Mouse (Mus musculus) erythroblast, embryonic 14.5 days (primary cell): Measurements from ENCODE around the gene Ago1. TPM values are rescaled to one million over a fixed set of nuclear protein-coding genes. Genes with fewer than 3 reads are reported as not detected.

Experiments used
- H3K27me3 ChIP-seq: 2 replicates; pipeline ENCODE4 v1.6.1; 2012; ENCODE audit warnings: inconsistent platforms; ENCODE audit not compliant: control insufficient read depth
- H3K36me3 ChIP-seq: 2 replicates; pipeline ENCODE4 v1.6.1; 2012; ENCODE audit warnings: mild to moderate bottlenecking, inconsistent platforms; ENCODE audit not compliant: control insufficient read depth
- H3K4me1 ChIP-seq: 2 replicates; pipeline ENCODE4 v1.6.1; 2012; ENCODE audit warnings: inconsistent platforms; ENCODE audit not compliant: control insufficient read depth
- H3K4me3 ChIP-seq: replicated peaks from 2 replicates; pipeline ENCODE3; 2012; ENCODE audit warnings: moderate library complexity, mild to moderate bottlenecking, inconsistent platforms
- H3K9me3 ChIP-seq: 2 replicates; pipeline ENCODE4 v1.6.1; 2012; ENCODE audit warnings: low read length, inconsistent platforms, mixed read lengths; ENCODE audit not compliant: control insufficient read depth
- GATA1 ChIP-seq: IDR thresholded peaks from 2 replicates; pipeline ENCODE4 v1.6.1; 2012; ENCODE audit warnings: low read length, inconsistent platforms, mixed read lengths
- TAL1 ChIP-seq: IDR thresholded peaks from 3 replicates; pipeline ENCODE4 v1.6.1; 2012; ENCODE audit warnings: low read length, inconsistent platforms, mixed read lengths
- polyA plus RNA-seq: library from polyadenylated mRNA; stranded (reverse); fragments of >175 nt; gene quantifications from 2 replicates; pipeline ENCODE4 v1.2.3, GENCODE M21; 2012

Gene Ago1
- polyA plus RNA-seq, 1 experiment = 0.09 TPM

DNA sequence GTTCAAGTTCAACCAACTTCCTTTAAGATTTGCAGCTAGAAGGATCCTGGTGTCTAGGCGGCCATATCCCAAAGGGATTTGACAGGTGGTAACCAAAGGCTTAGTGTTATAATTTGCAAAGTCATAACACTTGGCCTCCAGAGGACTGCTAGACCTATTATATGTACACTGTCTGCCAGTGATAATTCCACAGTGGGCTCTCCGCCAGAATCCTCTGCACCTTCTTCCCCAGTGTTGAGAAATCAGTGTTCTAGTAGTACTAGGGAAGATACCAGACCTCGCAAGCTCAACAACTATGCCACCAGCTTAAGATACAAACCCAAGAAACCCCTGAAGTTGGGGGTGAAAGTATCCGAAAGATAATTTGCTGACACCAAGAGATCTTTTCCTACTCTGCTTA lies 35.2 kb downstream of the Ago1 start:
- Histone ChIP-seq H3K9me3 (no peaks in the 10 kb centered on the region), H3K4me1 (peaks cover 30% of the 10 kb centered on the region), H3K27me3 (no peaks in the 10 kb centered on the region), H3K36me3 (peaks cover 2% of the 10 kb centered on the region; the same call in 1 of the 2 replicates), H3K4me3 (no peak overlapping the region)
- TF ChIP-seq GATA1 (no peak), TAL1 (no peak)

DNA sequence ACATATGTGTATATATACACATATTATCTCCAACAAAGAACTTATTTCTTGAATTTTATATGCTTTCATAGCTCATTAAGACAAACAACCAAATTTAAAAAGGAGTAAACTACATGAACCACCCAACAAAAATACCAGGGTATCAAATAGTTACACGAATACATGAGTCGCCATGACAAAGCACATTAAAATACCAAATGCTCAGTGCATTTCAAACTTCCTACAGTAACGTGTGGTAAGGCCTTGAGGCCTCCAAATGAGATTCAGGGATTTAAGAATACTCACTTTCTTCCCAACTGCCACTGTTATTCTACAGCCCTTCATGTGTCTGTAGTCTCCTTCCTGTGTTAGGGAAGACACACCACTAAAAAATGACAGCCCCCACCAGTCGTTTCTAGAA lies 36.6 kb downstream of the Ago1 start:
- Histone ChIP-seq H3K36me3 (no peaks in the 10 kb centered on the region), H3K27me3 (no peaks in the 10 kb centered on the region), H3K4me1 (peaks cover 35% of the 10 kb centered on the region), H3K4me3 (no peak overlapping the region), H3K9me3 (no peaks in the 10 kb centered on the region)
- no peak for TF ChIP-seq TAL1
- no peak for TF ChIP-seq GATA1

DNA sequence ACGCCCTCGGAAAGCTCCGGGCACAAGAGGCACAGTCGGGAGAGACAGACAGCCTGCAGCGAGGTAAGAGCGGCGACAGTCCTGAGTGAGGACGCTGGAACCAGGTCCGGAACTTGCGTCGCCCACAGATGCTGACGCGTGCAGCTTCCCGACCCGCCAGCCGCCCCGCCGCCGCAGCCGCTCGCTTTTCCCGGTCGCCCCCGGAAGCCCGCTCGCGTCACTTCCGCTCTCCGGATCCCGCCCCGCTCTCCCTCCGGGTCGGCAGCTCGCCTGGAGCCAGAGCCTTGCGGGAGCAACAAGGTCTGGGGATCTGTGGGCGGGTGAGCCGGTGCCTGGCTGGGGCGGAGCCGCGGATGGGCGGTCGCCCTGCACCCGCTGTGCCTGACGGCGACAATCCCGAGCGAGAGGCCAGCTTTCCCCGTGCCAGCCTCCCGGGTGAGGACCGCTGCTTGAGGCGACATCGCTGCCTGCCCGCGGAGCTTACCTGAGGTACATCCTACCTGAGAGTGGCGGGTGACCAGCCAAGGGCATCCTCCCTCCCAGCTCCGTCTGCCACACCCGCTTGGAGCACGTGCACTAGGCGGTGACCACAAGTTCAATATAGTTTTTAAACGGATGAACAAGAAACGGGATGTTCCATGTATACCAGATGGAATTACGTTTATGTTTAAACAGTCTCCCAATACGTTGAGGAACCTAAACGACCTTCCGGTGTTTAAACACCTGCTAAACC lies 38.9 kb downstream of the Ago1 start, which contains the start of gene Ago3:
Ago3 (minus strand) TSS at position 210 of the 733 bp plus-strand sequence.
- no peak for TF ChIP-seq TAL1
- TF ChIP-seq GATA1 = no peak
- no peaks in the 10 kb centered on the region for H3K27me3 ChIP-seq
- H3K36me3 ChIP-seq = no peaks in the 10 kb centered on the region
- peaks cover 35% of the 10 kb centered on the region for H3K4me1 ChIP-seq
- no peaks in the 10 kb centered on the region for H3K9me3 ChIP-seq
- peak within 1 kb of the TSS; percentile 89 for H3K4me3 ChIP-seq

DNA sequence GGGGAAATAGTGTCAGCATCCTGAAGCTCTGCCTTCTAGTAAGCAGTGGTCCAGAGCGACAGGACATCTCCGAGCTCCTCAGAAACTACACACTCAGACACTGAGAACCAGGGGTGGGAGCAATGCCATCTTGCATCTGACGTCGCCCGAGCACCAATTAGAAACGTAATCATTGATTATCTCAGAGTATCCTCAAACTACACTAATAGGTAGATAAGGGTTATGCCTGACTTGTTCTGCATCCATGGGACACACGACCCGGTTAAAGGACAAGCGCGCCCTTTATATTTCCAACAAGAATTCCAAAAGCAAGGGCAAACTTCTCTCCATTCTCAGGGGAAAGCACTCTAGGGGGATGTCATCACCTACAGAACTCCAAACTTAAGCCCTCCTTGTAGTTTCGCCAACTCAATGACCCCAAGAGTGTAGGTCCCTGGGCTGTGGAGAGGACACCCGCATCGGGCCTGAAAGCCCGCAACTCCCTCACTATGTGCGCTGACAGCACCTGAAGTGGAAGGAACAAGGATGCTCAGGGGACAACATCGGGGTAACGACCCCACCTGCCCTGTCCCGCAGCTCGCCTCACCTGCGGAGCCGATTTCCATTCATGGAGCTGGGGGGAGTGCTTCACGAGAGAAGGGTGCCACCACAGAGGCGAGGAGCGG lies 39.6 kb downstream of the Ago1 start:
- Histone ChIP-seq H3K36me3 (no peaks in the 10 kb centered on the region), H3K27me3 (no peaks in the 10 kb centered on the region), H3K9me3 (no peaks in the 10 kb centered on the region), H3K4me3 (peak overlapping the region; percentile 89), H3K4me1 (peaks cover 35% of the 10 kb centered on the region)
- TF ChIP-seq TAL1 = no peak
- no peak for TF ChIP-seq GATA1

DNA sequence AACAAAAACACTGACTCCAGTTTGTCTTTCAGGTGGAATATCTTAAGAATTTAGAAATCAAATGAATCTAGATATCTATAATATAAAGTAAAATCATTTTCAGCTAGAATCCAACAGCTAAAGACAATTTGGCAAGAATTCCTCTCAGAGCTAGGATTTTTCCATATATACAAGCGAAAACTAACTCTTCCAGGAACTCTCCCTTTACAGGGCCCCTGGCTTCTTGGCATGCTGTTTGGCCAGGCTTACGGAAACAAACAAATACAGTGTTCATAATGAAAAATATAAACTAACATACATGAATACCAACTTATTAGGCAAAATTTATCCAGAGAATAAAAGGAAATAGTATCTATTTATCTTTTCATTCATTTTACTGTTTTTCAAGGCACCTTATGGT lies 44.5 kb downstream of the Ago1 start:
- no peak overlapping the region for H3K4me3 ChIP-seq
- no peaks in the 10 kb centered on the region for H3K27me3 ChIP-seq
- peaks cover 12% of the 10 kb centered on the region for H3K4me1 ChIP-seq
- TF ChIP-seq GATA1 (no peak), TAL1 (no peak)
- H3K36me3 ChIP-seq = no peaks in the 10 kb centered on the region
- no peaks in the 10 kb centered on the region for H3K9me3 ChIP-seq

DNA sequence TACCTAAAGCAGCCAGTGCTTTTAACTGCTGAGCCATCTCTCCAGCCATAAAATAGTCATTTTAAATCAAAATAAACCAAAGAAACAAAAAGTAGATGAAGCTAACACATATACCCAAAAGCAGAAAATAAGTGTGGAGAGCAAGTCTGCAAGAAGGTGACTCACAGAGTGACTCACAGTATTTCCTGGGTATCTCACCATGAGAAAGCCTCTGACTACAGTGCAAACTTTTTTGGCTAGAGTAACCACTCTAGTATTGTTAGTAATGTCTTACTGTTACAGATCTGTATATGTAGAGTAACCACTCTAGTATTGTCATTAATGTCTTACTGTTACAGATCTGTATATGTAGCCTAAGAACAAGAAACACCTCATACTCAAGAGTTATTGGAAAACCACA lies 52.7 kb downstream of the Ago1 start:
- Histone ChIP-seq H3K4me1 (no peaks in the 10 kb centered on the region), H3K4me3 (no peak overlapping the region), H3K9me3 (peaks cover 2% of the 10 kb centered on the region; the same call in 1 of the 2 replicates), H3K36me3 (peaks cover 3% of the 10 kb centered on the region), H3K27me3 (no peaks in the 10 kb centered on the region)
- TF ChIP-seq GATA1 (no peak), TAL1 (no peak)

DNA sequence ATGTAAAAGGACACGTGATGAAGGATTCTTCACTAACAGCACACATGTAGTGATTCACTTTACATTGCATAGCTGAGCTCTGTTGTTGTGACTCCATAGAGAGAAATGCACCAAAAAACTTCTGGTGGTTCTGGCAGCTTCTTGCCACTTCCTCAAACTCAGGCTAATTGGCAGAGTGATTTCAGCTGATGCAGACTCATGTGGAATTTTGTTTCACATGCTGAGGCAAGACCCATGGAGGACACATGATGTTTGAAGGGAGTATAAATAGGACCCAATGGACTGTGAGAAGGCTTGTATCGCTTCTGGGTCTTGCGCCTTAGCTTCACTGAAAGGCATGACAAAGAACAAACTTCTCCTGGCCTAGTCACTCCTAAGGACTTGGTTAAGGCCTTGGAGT lies 55.9 kb downstream of the Ago1 start:
- Histone ChIP-seq H3K27me3 (no peaks in the 10 kb centered on the region), H3K4me3 (no peak overlapping the region), H3K4me1 (no peaks in the 10 kb centered on the region), H3K9me3 (no peaks in the 10 kb centered on the region), H3K36me3 (no peaks in the 10 kb centered on the region; the same call in none of the 2 replicates)
- TF ChIP-seq TAL1 = no peak
- no peak for TF ChIP-seq GATA1

Other genes starting within 250 kb of the Ago1 start
- gene Map7d1, start 212.2 kb downstream of the Ago1 start, polyA plus RNA-seq = 2.5 and 2.9 TPM in 2 replicates
- 1.3 and 2.0 TPM in 2 replicates for gene Trappc3, start 206.3 kb downstream of the Ago1 start, polyA plus RNA-seq
- gene Col8a2, start 181.8 kb downstream of the Ago1 start, polyA plus RNA-seq = not detected in 2 replicates
- gene Adprhl2, start 146.9 kb downstream of the Ago1 start, polyA plus RNA-seq = 2.0 and 2.1 TPM in 2 replicates
- not detected in 2 replicates for gene Tekt2, start 142.9 kb downstream of the Ago1 start, polyA plus RNA-seq
- 0.14 and 0.27 TPM in 2 replicates for gene Ago3, start 39.0 kb downstream of the Ago1 start, polyA plus RNA-seq
- not detected in 2 replicates for gene Ago4, start 64.9 kb upstream of the Ago1 start, polyA plus RNA-seq
- 0.95 and 0.96 TPM in 2 replicates for gene Clspn, start 88.4 kb upstream of the Ago1 start, polyA plus RNA-seq
- gene 5730409E04Rik, start 141.2 kb upstream of the Ago1 start, polyA plus RNA-seq = not detected in 2 replicates
- 7.7 and 11.1 TPM in 2 replicates for gene Psmb2, start 209.0 kb upstream of the Ago1 start, polyA plus RNA-seq